Mouse (Mus musculus) liver, postnatal 0 days (tissue): ENCODE results near the gene Ahcyl1.

ENCODE experiments used
- CTCF ChIP-seq: sonication (generic); IDR thresholded peaks from 2 replicates; pipeline ENCODE4 v1.5.1; 2016; ENCODE audit warnings: antibody characterized with exemption, low read depth
- EP300 ChIP-seq: IDR thresholded peaks from 2 replicates; pipeline ENCODE4 v1.6.1; 2016; ENCODE audit warnings: antibody characterized with exemption, low read depth, mild to moderate bottlenecking

DNA sequence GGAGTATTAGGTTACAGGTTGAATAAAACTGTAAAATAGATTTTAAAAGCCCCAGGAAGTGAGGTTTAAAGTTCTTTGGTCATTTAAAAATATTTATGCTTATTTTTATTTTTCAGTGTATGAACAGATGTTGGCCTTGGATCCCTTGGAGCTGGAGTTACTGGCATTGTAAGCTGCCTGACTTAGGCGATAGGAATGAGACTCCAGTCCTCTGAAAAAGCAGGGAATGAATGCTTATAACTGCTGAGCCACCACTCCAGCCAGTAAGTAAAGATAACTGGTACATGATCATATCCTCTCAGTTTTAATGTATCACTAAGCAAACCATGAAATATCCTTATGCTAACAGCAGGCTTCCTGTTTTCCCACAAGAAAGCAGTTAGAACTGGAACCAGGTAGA, 8.1 kb downstream of the Ahcyl1 start:
- TF ChIP-seq CTCF: no peak
- no peak for TF ChIP-seq EP300
